Mouse (Mus musculus): ENCODE data around the gene Ankrd40.

Gene Ankrd40

GRCm38 (mm10) chr11:94349839-94350238 lies 22.0 kb downstream of the Ankrd40 start:
- no peak for DNase-seq (ENCODE audit: extremely low read depth, low read depth, low spot score)

- no peak for DNase-seq (ENCODE audit: extremely low read depth, low read depth, low spot score)
Observed at GRCm38 (mm10) chr11:94350337-94350736, 22.5 kb downstream of the Ankrd40 start.

- no peak for DNase-seq (ENCODE audit: extremely low read depth, low read depth, low spot score)
Observed at GRCm38 (mm10) chr11:94351094-94351493, 23.3 kb downstream of the Ankrd40 start.

GRCm38 (mm10) chr11:94355521-94356217 lies 27.9 kb downstream of the Ankrd40 start:
- no peak for DNase-seq (ENCODE audit: extremely low read depth, low read depth, low spot score)

- DNase-seq (ENCODE audit: extremely low read depth, low read depth, low spot score): no peak
Observed at GRCm38 (mm10) chr11:94359168-94359567, 31.4 kb downstream of the Ankrd40 start.

- no peak for DNase-seq (ENCODE audit: extremely low read depth, low read depth, low spot score)
Observed at GRCm38 (mm10) chr11:94361166-94361870, 33.5 kb downstream of the Ankrd40 start.

GRCm38 (mm10) chr11:94362101-94362500 lies 34.3 kb downstream of the Ankrd40 start:
- no peak for DNase-seq (ENCODE audit: extremely low read depth, low read depth, low spot score)

GRCm38 (mm10) chr11:94363690-94364089 lies 35.9 kb downstream of the Ankrd40 start:
- DNase-seq (ENCODE audit: extremely low read depth, low read depth, low spot score): no peak

- DNase-seq (ENCODE audit: extremely low read depth, low read depth, low spot score): no peak
Observed at GRCm38 (mm10) chr11:94365340-94365739, 37.5 kb downstream of the Ankrd40 start.

GRCm38 (mm10) chr11:94369981-94370380 lies 42.2 kb downstream of the Ankrd40 start:
- no peak for DNase-seq (ENCODE audit: extremely low read depth, low read depth, low spot score)

- DNase-seq (ENCODE audit: extremely low read depth, low read depth, low spot score): no peak
Observed at GRCm38 (mm10) chr11:94370809-94371208, 43.0 kb downstream of the Ankrd40 start.

- no peak for DNase-seq (ENCODE audit: extremely low read depth, low read depth, low spot score)
Observed at GRCm38 (mm10) chr11:94374276-94374948, 46.6 kb downstream of the Ankrd40 start.

- no peak for DNase-seq (ENCODE audit: extremely low read depth, low read depth, low spot score)
Observed at GRCm38 (mm10) chr11:94379061-94379460, 51.3 kb downstream of the Ankrd40 start.

GRCm38 (mm10) chr11:94379736-94380135 lies 51.9 kb downstream of the Ankrd40 start:
- DNase-seq (ENCODE audit: extremely low read depth, low read depth, low spot score): no peak

GRCm38 (mm10) chr11:94385977-94386771 lies 58.4 kb downstream of the Ankrd40 start:
- DNase-seq (ENCODE audit: extremely low read depth, low read depth, low spot score): no peak

- DNase-seq (ENCODE audit: extremely low read depth, low read depth, low spot score): peak; percentile 99
Observed at GRCm38 (mm10) chr11:94387756-94388155, 60.0 kb downstream of the Ankrd40 start.

GRCm38 (mm10) chr11:94389021-94389420 lies 61.2 kb downstream of the Ankrd40 start:
- no peak for DNase-seq (ENCODE audit: extremely low read depth, low read depth, low spot score)

GRCm38 (mm10) chr11:94389724-94390396 lies 62.1 kb downstream of the Ankrd40 start:
- no peak for DNase-seq (ENCODE audit: extremely low read depth, low read depth, low spot score)

- no peak for DNase-seq (ENCODE audit: extremely low read depth, low read depth, low spot score)
Observed at GRCm38 (mm10) chr11:94390825-94391224, 63.0 kb downstream of the Ankrd40 start.
